Mouse (Mus musculus) hindbrain, embryonic 11.5 days (tissue): ENCODE results near the gene Yju2. TPM values are rescaled to one million over a fixed set of nuclear protein-coding genes. Genes with fewer than 3 reads are reported as not detected.
A peak's percentile ranks its signal among the peaks of the same experiment; 100 is the strongest.

Experiments used
- ATAC-seq: fragments of 200-750 bp; cut with Nextera tagmentation; 2 replicates; pipeline ENCODE4 v1.8.0; 2017; ENCODE audit warnings: mild to moderate bottlenecking, moderate TSS enrichment, moderate library complexity; ENCODE audit not compliant: low FRiP score
- DNase-seq: peaks from one replicate; pipeline ENCODE4 v3.0.0-alpha.2; 2015; ENCODE audit warnings: low spot score
- H3K27ac ChIP-seq: fragments of 300-500 bp; sonication (generic); 2 replicates; pipeline ENCODE4 v1.5.1; 2014; ENCODE audit warnings: mild to moderate bottlenecking, low read depth, low read length
- H3K27me3 ChIP-seq: fragments of 300-500 bp; sonication (generic); 2 replicates; pipeline ENCODE4 v1.6.1; 2014; ENCODE audit warnings: mild to moderate bottlenecking, low read length, moderate library complexity, mixed read lengths; ENCODE audit not compliant: control insufficient read depth, insufficient read depth
- H3K36me3 ChIP-seq: fragments of 300-500 bp; sonication (generic); 2 replicates; pipeline ENCODE4 v1.6.1; 2014; ENCODE audit warnings: mild to moderate bottlenecking, low read length, moderate library complexity, mixed read lengths; ENCODE audit not compliant: control insufficient read depth, insufficient read depth
- H3K4me1 ChIP-seq: fragments of 300-500 bp; sonication (generic); replicated peaks from 2 replicates; pipeline ENCODE4 v1.6.1; 2014; ENCODE audit warnings: low read length, mixed read lengths; ENCODE audit not compliant: control insufficient read depth, insufficient read depth
- H3K4me2 ChIP-seq: fragments of 300-500 bp; sonication (generic); replicated peaks from 2 replicates; pipeline ENCODE4 v1.6.1; 2014; ENCODE audit warnings: mild to moderate bottlenecking, low read depth, low read length
- H3K4me3 ChIP-seq: fragments of 300-500 bp; sonication (generic); 2 replicates; pipeline ENCODE4 v1.5.1; 2014; ENCODE audit warnings: low read depth, low read length
- H3K9ac ChIP-seq: fragments of 300-500 bp; sonication (generic); 2 replicates; pipeline ENCODE4 v1.6.1; 2014; ENCODE audit warnings: low read depth, low read length
- H3K9me3 ChIP-seq: fragments of 300-500 bp; sonication (generic); 2 replicates; pipeline ENCODE4 v1.6.1; 2016; ENCODE audit warnings: low read length; ENCODE audit not compliant: control insufficient read depth
- WGBS: fragments of 180-500 bp; shearing (Covaris S2); extraction: QIAGEN DNeasy Blood & Tissue Kit; methylation state at CpG from one replicate; pipeline ENCODE4 v1.1.7; 2014; 5-methylcytosine and 5-hydroxymethylcytosine counted together
- polyA plus RNA-seq: library from polyadenylated mRNA; unstranded; fragments of >200 nt; fragmentation: Nextera tagmentation; extraction: Ambion mirVana; gene quantifications from 2 replicates; pipeline ENCODE4 v1.2.1, GENCODE M21; 2014

Yju2 gene
- polyA plus RNA-seq, 1 experiment from 2014 or later, result 22.4 TPM

DNA sequence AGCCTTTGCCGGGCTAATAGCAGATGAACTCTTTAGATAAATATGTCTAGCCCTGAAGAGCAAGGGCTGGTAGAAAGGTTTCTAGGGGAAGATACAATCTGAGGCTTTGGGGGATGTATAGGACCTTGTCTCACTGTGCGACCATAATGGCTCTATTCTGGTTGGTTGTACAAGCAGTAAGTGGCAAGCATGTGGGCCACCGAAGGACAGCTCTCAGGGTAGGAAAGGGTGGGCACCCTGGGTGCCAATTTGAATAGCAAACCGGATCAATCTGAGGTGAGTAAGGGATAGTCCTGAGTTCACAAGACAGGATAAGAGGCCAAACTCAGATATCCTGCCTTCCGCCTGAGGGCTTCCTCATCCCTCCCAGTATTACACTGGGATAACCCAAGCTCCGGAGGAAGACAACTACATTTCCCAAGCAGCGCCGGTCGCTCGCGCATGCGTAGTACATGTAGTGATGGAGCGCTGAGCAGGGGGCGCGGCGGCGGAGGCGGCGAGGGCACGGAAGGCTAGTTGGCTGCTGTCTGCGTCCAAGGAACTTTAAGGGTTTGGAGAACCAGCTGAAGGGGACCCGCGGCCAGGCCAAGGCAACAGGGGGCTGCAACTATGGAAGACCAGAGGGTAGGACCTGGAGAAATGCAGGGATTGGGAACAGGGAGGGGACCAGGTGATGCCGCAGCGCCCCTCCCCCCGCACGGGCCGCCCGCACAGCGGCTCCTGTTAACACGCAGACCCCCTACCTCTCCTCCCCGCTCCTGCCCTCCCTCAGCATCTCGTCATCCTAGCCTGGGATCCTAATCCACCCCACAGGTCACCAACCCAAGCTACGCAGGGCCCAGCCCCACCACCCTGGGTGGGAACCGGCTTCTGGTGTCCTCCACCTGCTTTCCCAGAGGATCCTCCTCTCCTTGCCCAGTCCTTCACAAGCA, 27.4 kb downstream of the Yju2 start, which contains the start of gene Fsd1:
Gene Fsd1, plus strand, starts transcription at position 480 of the 932 bp plus-strand sequence.
- peak; percentile 87 for DNase-seq
- H3K4me1 ChIP-seq, result peaks cover 3% of the 10 kb centered on the region; the same call in 1 of the 2 replicates
- H3K4me3 ChIP-seq, result peak within 1 kb of the TSS; percentile 80
- no peak within 1 kb of the TSS for H3K27ac ChIP-seq
- H3K9me3 ChIP-seq, result no peaks in the 10 kb centered on the region
- H3K4me2 ChIP-seq, result peak within 1 kb of the TSS; percentile 86
- H3K27me3 ChIP-seq, result no peaks in the 10 kb centered on the region
- WGBS, result 14% methylated on average over 28 of the region's 35 CpGs
- peak; percentile 90 for ATAC-seq
- H3K9ac ChIP-seq, result peak within 1 kb of the TSS; percentile 74
- H3K36me3 ChIP-seq, result no peaks in the 10 kb centered on the region

DNA sequence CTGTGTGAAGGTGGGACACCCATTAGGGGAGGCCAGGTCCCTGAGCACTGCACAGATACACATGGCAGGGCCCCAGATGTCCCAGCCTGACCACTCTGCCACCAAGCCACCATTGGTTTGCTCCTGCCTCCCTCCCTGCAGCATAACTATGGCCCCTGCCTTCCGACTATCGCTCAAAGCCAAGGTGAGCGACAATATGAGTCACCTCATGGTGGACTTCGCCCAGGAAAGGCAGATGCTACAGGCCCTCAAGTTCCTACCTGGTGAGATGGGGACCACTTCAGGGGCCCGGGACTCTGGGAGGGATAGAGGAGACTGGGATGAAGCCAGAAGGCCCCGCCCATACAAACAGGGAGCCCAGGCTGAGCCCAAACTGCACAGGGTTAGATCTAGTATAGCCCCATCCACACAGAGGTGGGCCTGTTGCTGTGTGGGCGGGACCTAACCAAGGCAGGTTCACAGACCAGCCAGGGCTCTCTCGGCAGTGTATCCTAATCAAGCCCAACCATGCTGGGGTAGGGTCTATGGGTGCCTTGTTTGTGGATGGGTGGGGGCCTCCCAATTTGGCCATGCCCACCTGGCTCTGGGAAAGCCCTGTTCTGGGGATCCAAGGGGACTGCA, 31.5 kb downstream of the Yju2 start:
- Histone ChIP-seq H3K36me3 (no peaks in the 10 kb centered on the region), H3K27me3 (no peaks in the 10 kb centered on the region), H3K4me3 (no peak overlapping the region), H3K27ac (no peak overlapping the region), H3K9ac (no peak overlapping the region), H3K4me2 (no peak overlapping the region), H3K9me3 (no peaks in the 10 kb centered on the region), H3K4me1 (peaks cover 3% of the 10 kb centered on the region; the same call in 1 of the 2 replicates)
- no peak for DNase-seq
- WGBS, result 84% methylated on average over 8 of the region's 8 CpGs
- no peak for ATAC-seq

DNA sequence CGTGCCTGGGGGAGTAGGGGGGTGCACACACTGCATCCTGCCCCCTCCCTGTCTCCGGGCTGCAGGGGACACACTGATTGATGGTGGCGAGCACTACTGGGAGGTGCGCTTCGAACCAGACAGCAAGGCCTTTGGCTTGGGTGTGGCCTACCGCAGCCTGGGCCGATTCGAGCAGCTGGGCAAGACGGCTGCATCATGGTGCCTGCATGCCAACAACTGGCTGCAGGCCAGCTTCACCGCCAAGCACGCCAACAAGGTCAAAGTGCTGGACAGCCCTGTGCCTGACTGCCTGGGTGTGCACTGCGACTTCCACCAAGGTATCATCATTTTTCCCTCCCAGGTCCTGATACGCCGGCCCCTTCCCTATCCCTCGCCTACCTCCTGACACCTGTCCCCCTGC, 37.1 kb downstream of the Yju2 start:
- DNase-seq (no peak), ATAC-seq (no peak)
- H3K4me2 ChIP-seq, result no peak overlapping the region
- H3K27ac ChIP-seq, result no peak overlapping the region
- H3K4me1 ChIP-seq, result no peaks in the 10 kb centered on the region
- H3K27me3 ChIP-seq, result 0 out of 2 replicates have a peak, but pooled peaks cover under 1% of the 10 kb centered on the region
- 82% methylated on average over 15 of the region's 15 CpGs for WGBS
- H3K4me3 ChIP-seq, result no peak overlapping the region
- no peaks in the 10 kb centered on the region for H3K36me3 ChIP-seq
- no peak overlapping the region for H3K9ac ChIP-seq
- no peaks in the 10 kb centered on the region for H3K9me3 ChIP-seq

DNA sequence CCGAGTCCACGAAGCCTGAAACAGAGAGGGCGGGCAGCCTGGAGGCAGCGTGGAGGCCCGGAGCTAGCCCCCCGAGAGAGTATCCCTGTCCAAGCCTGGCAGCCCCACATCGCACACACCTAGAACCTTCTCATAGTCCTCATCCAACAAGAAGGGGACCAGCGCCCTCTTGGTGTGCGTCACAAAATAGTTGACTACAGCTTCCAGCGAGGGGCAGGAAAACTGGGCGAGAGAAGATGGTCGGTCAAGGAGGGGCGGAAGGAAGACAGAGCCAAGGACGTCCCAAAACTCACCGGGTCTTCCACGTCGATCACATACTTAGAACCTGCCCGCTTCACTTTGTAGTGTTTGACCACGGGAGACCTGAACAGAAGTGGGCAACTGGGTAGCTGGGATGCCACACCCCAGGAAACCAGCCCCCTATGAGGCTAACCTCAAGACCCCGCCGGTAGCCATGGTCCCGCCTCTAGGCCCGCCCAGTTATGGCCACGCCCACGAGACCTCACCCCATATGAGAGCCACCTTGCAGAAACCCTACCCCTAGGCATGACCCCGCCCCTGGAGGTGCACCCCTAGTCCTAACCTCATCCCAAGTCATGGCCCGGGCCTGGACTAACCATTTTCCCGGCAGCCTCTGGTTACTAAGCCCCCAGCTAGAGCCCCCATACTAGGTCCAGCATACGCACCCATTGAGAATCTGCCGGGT, 41.0 kb downstream of the Yju2 start:
- no peak overlapping the region for H3K9ac ChIP-seq
- H3K36me3 ChIP-seq, result no peaks in the 10 kb centered on the region
- H3K27me3 ChIP-seq, result 0 out of 2 replicates have a peak, but pooled peaks cover 2% of the 10 kb centered on the region
- WGBS, result 6% methylated on average over 30 of the region's 30 CpGs
- H3K27ac ChIP-seq, result no peak overlapping the region
- DNase-seq (no peak), ATAC-seq (peak; percentile 31)
- H3K4me3 ChIP-seq, result no peak overlapping the region; the same call in 1 of the 2 replicates
- H3K4me2 ChIP-seq, result no peak overlapping the region; the same call in 1 of the 2 replicates
- H3K9me3 ChIP-seq, result no peaks in the 10 kb centered on the region
- no peaks in the 10 kb centered on the region for H3K4me1 ChIP-seq

DNA sequence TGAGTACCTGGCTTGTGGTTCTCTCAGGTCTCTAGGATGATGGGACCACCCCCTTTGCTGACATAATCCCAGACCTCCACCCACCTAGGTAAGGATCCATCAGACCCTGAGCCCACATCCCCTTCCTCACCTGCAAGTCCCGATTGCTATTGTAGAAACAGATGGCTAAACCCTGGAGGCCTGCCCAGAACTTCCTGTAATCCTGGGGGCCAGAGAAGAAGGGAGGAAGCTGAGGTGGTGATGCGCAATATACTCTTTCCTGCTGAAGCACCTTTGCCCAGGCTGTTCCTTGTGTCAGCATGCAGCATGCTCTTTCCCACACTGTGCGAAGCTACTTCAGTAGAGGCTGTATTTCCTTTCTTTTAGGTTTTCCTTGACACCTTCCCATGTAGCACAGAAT, 44.1 kb downstream of the Yju2 start:
- no peak overlapping the region for H3K4me3 ChIP-seq
- no peaks in the 10 kb centered on the region for H3K36me3 ChIP-seq
- H3K4me1 ChIP-seq, result no peaks in the 10 kb centered on the region
- ATAC-seq, result no peak
- H3K27ac ChIP-seq, result no peak overlapping the region
- H3K27me3 ChIP-seq, result 0 out of 2 replicates have a peak, but pooled peaks cover 2% of the 10 kb centered on the region
- no peak overlapping the region for H3K9ac ChIP-seq
- no peaks in the 10 kb centered on the region for H3K9me3 ChIP-seq
- DNase-seq, result no peak
- WGBS, result 87% methylated on average over 3 of the region's 3 CpGs
- no peak overlapping the region for H3K4me2 ChIP-seq

DNA sequence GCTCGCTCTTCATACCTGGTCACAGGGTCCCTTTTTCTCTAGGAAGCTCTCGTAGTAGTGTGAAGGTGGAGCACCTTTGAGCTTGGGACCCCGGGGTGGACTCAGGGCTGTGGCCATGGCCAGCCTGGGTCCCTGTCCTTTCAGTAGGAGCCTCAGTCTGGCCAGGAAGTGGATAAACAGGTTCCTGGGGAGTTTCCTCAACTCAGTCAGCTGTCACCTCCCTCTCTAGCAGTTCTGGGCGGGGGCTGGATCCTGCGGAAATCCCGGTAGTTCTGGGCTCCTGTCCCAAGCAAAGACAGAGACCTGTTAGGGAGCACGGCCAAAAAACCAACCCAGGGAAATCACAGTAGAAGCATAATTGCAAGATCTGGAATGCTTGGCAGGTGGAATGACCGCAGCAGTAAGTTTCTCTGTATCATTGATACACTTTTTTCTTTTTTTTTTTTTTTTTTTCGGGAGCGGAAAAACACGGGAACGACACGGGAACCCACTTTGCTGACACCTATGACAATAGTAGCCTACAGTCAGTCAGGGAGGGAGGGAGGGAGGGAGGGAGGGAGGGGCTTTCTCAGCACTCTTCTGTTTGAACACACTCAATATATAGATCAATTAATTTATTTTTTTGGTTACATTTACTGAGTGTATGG, 46.6 kb downstream of the Yju2 start, which contains the start of the genes Stap2 and Mpnd:
Gene Stap2, minus strand, starts transcription at position 170 of the 647 bp plus-strand sequence.
Gene Mpnd, plus strand, starts transcription at position 297 of the 647 bp plus-strand sequence.
- H3K4me2 ChIP-seq, result no peak within 1 kb of the TSS
- H3K9ac ChIP-seq, result no peak within 1 kb of the TSS
- no peaks in the 10 kb centered on the region for H3K36me3 ChIP-seq
- H3K9me3 ChIP-seq, result no peaks in the 10 kb centered on the region
- H3K27ac ChIP-seq, result no peak within 1 kb of the TSS
- 0 out of 2 replicates have a peak, but pooled peaks cover 2% of the 10 kb centered on the region for H3K27me3 ChIP-seq
- WGBS, result 53% methylated on average over 13 of the region's 13 CpGs
- ATAC-seq (no peak), DNase-seq (peak; percentile 87)
- peaks cover 6% of the 10 kb centered on the region; the same call in 1 of the 2 replicates for H3K4me1 ChIP-seq
- H3K4me3 ChIP-seq, result no peak within 1 kb of the TSS

DNA sequence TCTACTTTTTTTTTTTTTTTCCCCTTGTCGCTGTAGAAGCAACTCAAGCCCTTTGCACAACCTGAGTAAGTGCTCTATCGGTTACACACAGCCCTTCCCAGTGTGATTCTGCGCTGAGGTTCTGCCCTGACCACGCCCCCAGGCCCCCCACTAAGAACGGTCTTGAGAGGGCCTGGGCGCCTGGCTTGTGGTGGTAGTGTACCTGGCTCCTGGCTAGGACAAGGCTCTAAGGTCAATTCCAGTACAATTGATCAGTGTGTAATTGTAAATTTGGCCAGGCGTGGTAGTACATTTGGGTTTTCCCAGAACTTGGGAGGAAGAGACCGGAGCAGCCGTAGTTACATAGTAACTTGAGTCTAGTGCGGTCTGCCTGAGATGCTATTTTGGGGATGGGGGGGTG, 48.1 kb downstream of the Yju2 start:
- no peaks in the 10 kb centered on the region for H3K9me3 ChIP-seq
- H3K9ac ChIP-seq, result no peak overlapping the region
- H3K4me1 ChIP-seq, result peaks cover 8% of the 10 kb centered on the region; the same call in 1 of the 2 replicates
- ATAC-seq (no peak), DNase-seq (no peak)
- H3K4me3 ChIP-seq, result no peak overlapping the region
- WGBS, result 46% methylated on average over 10 of the region's 10 CpGs
- no peak overlapping the region for H3K4me2 ChIP-seq
- no peaks in the 10 kb centered on the region for H3K27me3 ChIP-seq
- H3K27ac ChIP-seq, result no peak overlapping the region
- H3K36me3 ChIP-seq, result no peaks in the 10 kb centered on the region
